Mouse (Mus musculus) G1E (cell line): ENCODE measurements around the gene Cblb.

Source experiments
- CTCF ChIP-seq: IDR thresholded peaks from 2 replicates; pipeline ENCODE4 v1.5.1; 2012; ENCODE audit warnings: low read depth, low read length, inconsistent platforms, mixed read lengths
- GATA1 ChIP-seq: IDR thresholded peaks from 2 replicates; pipeline ENCODE4 v1.6.1; 2012; ENCODE audit warnings: borderline replicate concordance, low read length, inconsistent platforms, mixed read lengths
- POLR2AphosphoS5 ChIP-seq: IDR thresholded peaks from 2 replicates; pipeline ENCODE4 v1.6.1; 2012; ENCODE audit warnings: low read depth, low read length, inconsistent platforms; ENCODE audit not compliant: insufficient replicate concordance
- TAL1 ChIP-seq: conservative IDR thresholded peaks from 2 replicates; pipeline ENCODE4 v1.6.1; 2012; ENCODE audit warnings: low read depth, low read length, inconsistent platforms, mixed read lengths

DNA sequence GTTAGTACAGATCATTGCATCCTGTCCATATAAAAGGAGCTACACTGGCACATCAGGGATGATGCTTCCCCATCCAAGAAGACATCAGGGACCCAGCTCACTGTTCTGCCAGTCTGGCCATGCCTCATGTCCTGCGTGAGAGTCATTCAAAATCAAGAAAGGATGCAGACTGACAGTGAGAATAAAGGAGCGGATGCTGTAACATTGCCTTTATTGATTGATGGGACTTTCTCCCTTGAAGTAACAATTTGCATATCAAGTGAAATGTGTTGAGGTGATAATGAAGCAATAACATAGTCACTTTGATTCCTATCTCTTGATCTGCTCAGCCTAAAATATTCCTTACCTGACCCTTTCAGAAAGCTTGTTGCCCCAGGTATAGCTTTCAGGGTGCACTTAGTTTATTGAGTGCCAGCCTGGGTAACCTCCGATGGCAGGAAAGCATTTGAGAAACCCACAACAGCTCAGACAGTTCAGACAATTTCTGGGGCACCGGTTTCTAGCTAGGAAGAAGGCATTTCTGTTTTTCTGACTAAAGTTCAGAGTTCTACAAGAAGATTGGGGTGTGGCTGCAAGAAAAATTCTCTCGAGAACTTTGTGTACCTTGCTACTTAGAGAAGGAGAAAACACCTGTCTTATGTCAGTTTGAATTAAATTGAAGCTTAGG, 124.1 kb downstream of the Cblb start:
- no peak for TF ChIP-seq GATA1
- TF ChIP-seq CTCF = no peak
- TF ChIP-seq TAL1 = no peak
- no peak for TF ChIP-seq POLR2AphosphoS5
